Mouse (Mus musculus) liver, adult 2 months (tissue): ENCODE measurements around the gene Reep3. TPM values are rescaled to one million over a fixed set of nuclear protein-coding genes. Genes with fewer than 3 reads are reported as not detected.

Experiments
- DNase-seq: peaks from one replicate; pipeline ENCODE4 v3.0.0-alpha.2; 2011; ENCODE audit warnings: low read depth, low spot score; ENCODE audit errors: extremely low read depth
- H3K27ac ChIP-seq: fragments of 200-500 bp; replicated peaks from 2 replicates; pipeline ENCODE4 v1.5.1; 2012; ENCODE audit warnings: low read depth, mild to moderate bottlenecking, control low read depth, inconsistent platforms, low read length; ENCODE audit not compliant: insufficient read depth
- H3K27me3 ChIP-seq: fragments of 200-500 bp; 2 replicates; pipeline ENCODE4 v1.6.1; 2012; ENCODE audit warnings: mild to moderate bottlenecking, moderate library complexity, low read length, inconsistent platforms; ENCODE audit not compliant: control insufficient read depth, insufficient read depth
- H3K36me3 ChIP-seq: fragments of 200-500 bp; 2 replicates; pipeline ENCODE4 v1.6.1; 2012; ENCODE audit warnings: low read length, inconsistent platforms; ENCODE audit not compliant: control insufficient read depth, insufficient read depth
- H3K4me1 ChIP-seq: fragments of 200-500 bp; 2 replicates; pipeline ENCODE4 v1.6.1; 2011; ENCODE audit warnings: low read length; ENCODE audit not compliant: control insufficient read depth, insufficient read depth
- H3K4me3 ChIP-seq: fragments of 200-500 bp; 2 replicates; pipeline ENCODE4 v1.5.1; 2011; ENCODE audit warnings: low read depth, mild to moderate bottlenecking, control low read depth, low read length, moderate library complexity; ENCODE audit not compliant: insufficient read depth
- H3K79me2 ChIP-seq: fragments of 200-500 bp; 2 replicates; pipeline ENCODE4 v1.6.1; 2012; ENCODE audit warnings: inconsistent platforms, mild to moderate bottlenecking, low read length, moderate library complexity; ENCODE audit not compliant: control insufficient read depth, insufficient read depth
- H3K9ac ChIP-seq: fragments of 200-500 bp; 2 replicates; pipeline ENCODE4 v1.6.1; 2012; ENCODE audit warnings: low read depth, mild to moderate bottlenecking, control low read depth, inconsistent platforms, low read length
- CTCF ChIP-seq: fragments of 200-500 bp; IDR thresholded peaks from 2 replicates; pipeline ENCODE4 v1.5.1; 2011; ENCODE audit warnings: low read depth, low read length, control low read depth
- POLR2A ChIP-seq: fragments of 200-500 bp; IDR thresholded peaks from 2 replicates; pipeline ENCODE4 v1.6.1; 2011; ENCODE audit warnings: low read length, control low read depth; ENCODE audit not compliant: insufficient read depth; ENCODE audit errors: extremely low read depth
- WGBS: fragments of 180-500 bp; shearing (Covaris S2); methylation state at CpG from one replicate; pipeline ENCODE4 v1.1.7; 2018; 5-methylcytosine and 5-hydroxymethylcytosine counted together
- polyA plus RNA-seq: library from polyadenylated mRNA; depleted of rRNA; stranded (reverse); fragments of >200 nt; gene quantifications from 2 replicates; pipeline ENCODE4 v1.2.3, GENCODE M21; 2012
- total RNA-seq: library from RNA; depleted of rRNA; stranded (reverse); fragments of >200 nt; gene quantifications from 2 replicates; pipeline ENCODE4 v1.2.3, GENCODE M21; 2014

Gene Reep3
- total and polyA plus RNA-seq, 2 experiments, result 21.6 to 36.1 TPM

- Histone ChIP-seq H3K27ac (peak overlapping the region; percentile 8), H3K79me2 (peaks cover 22% of the 10 kb centered on the region), H3K27me3 (no peaks in the 10 kb centered on the region), H3K4me1 (peaks cover 30% of the 10 kb centered on the region), H3K4me3 (no peak overlapping the region), H3K9ac (no peak overlapping the region), H3K36me3 (no peaks in the 10 kb centered on the region)
- 57% methylated on average over 5 of the region's 5 CpGs for WGBS
- peak; percentile 76 for DNase-seq
- TF ChIP-seq POLR2A (no peak), CTCF (no peak)
These were observed 45.3 kb downstream of the Reep3 start for GRCm38 (mm10) chr10:67051466-67051865.

GRCm38 (mm10) chr10:67050766-67051165 is 46.0 kb downstream of the Reep3 start:
- Histone ChIP-seq H3K4me1 (peaks cover 27% of the 10 kb centered on the region), H3K79me2 (peaks cover 23% of the 10 kb centered on the region), H3K9ac (no peak overlapping the region), H3K27me3 (no peaks in the 10 kb centered on the region), H3K36me3 (no peaks in the 10 kb centered on the region), H3K27ac (peak overlapping the region; percentile 8), H3K4me3 (no peak overlapping the region)
- peak; percentile 74 for DNase-seq
- no peak for TF ChIP-seq POLR2A
- TF ChIP-seq CTCF, result no peak
- WGBS, result 41% methylated on average over 7 of the region's 7 CpGs

- Histone ChIP-seq H3K27me3 (no peaks in the 10 kb centered on the region), H3K36me3 (no peaks in the 10 kb centered on the region), H3K4me1 (peaks cover 26% of the 10 kb centered on the region), H3K4me3 (no peak overlapping the region), H3K27ac (no peak overlapping the region), H3K9ac (no peak overlapping the region), H3K79me2 (peaks cover 20% of the 10 kb centered on the region)
- DNase-seq, result no peak
- TF ChIP-seq POLR2A, result no peak
- TF ChIP-seq CTCF, result no peak
- WGBS, result 95% methylated on average over 7 of the region's 7 CpGs
These were observed 47.1 kb downstream of the Reep3 start for GRCm38 (mm10) chr10:67049621-67050020.

DNA sequence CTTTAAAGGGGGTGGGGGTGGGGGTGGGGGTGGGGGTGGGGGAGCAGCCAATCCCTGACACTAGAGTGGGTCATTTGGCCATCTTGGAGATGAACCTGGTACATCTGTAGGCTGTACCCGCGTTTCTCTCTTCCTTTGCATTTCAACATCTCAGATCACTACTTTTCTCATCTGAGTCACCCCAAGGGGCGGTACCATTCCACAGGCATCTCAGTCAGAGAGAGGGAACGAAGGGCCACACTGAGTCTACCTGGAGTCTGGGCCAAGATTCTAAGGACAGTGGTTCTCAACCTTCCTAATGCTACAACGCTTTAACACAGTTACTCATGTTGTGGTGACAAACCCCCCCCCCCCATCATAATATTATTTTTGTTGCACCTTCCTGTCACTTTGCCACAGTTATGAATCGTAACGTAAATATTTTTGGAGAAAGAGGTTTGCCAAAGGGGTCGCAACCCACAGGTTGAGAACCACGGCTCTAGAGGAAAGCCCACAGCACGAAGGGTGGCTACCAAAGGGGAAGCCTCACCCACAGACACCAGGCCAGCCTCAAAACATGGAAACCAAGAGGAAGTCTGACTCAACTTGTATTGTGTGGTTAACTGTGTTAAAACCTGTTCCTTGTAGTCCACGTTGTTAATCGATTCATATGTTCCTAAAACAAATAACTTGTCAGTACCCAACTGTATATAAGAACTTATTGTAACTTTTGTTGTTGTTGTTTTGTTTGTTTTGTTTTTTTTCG is 47.7 kb downstream of the Reep3 start:
- no peak for TF ChIP-seq POLR2A
- no peak for TF ChIP-seq CTCF
- no peak for DNase-seq
- H3K9ac ChIP-seq, result no peak overlapping the region
- no peak overlapping the region for H3K27ac ChIP-seq
- H3K4me1 ChIP-seq, result peaks cover 28% of the 10 kb centered on the region
- peaks cover 21% of the 10 kb centered on the region for H3K79me2 ChIP-seq
- H3K27me3 ChIP-seq, result no peaks in the 10 kb centered on the region
- no peaks in the 10 kb centered on the region for H3K36me3 ChIP-seq
- H3K4me3 ChIP-seq, result no peak overlapping the region
- 88% methylated on average over 13 of the region's 13 CpGs for WGBS

DNA sequence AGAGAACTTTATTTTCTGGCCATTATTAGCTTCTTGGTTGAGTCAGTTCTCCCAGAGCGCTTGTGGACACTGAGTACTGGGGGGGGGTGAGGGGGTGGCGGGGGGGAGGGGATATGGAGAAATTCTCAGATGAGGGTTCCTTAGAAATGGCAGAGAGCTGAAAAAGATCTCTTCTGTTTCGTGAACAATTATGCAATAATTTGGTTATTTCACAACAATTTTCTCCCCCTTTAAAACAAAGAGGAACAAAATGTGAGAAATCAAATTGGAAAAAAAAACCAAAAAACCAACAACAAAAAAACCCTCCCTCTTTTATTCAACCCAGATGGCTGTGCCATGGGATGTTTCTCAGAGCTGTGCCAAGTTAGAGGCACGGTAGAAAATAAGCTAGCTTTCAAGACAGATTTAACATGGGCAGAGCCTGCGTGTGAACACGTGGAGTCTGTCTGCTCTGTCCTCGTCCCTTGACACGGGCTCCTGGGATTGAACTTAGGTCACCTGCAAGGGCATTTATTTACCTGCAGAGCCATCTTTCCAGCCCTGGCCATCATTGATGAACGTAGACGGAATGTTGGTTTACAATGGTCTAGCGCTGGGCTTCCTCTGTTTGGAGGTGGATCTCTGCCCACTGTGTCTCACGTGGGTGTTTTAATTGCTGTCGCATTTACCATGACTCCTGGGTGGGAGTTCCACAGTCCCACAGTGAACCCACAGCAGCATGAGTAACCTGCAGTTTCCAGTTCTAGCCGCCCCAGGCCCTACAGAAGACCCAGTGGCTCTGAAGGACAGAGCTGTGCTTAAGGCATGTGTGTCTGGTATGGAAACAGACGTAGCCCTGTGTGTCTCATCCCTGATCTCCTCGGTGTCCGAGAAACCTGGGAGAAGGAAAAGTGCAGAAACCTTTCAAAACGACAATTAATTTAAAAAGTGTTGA is 48.8 kb downstream of the Reep3 start:
- peak; percentile 88 for DNase-seq
- peaks cover 32% of the 10 kb centered on the region for H3K4me1 ChIP-seq
- TF ChIP-seq POLR2A (no peak), CTCF (no peak)
- peak overlapping the region; percentile 65 for H3K27ac ChIP-seq
- 49% methylated on average over 18 of the region's 18 CpGs for whole genome bisulfite sequencing
- H3K4me3 ChIP-seq, result no peak overlapping the region
- H3K27me3 ChIP-seq, result no peaks in the 10 kb centered on the region
- H3K9ac ChIP-seq, result no peak overlapping the region; the same call in 1 of the 2 replicates
- peaks cover 14% of the 10 kb centered on the region for H3K79me2 ChIP-seq
- no peaks in the 10 kb centered on the region for H3K36me3 ChIP-seq
